Mouse (Mus musculus) kidney, postnatal 0 days (tissue): Measurements from ENCODE around the gene Zfp42. TPM values are rescaled to one million over a fixed set of nuclear protein-coding genes. Genes with fewer than 3 reads are reported as not detected.
A peak's percentile ranks its signal among the peaks of the same experiment; 100 is the strongest.
"Not testable (repeated sequence)": the region's sequence is repeated elsewhere in the genome, so short reads cannot be mapped to it uniquely, and the experiment has no call there.

Experiments
- ATAC-seq: fragments of 200-750 bp; cut with Nextera tagmentation; replicated peaks from 2 replicates; pipeline ENCODE4 v1.8.0; 2017; ENCODE audit warnings: low read depth, moderate number of reproducible peaks, moderate TSS enrichment, moderate library complexity; ENCODE audit not compliant: low FRiP score
- DNase-seq: peaks from one replicate; pipeline ENCODE4 v3.0.0-alpha.2; 2016; ENCODE audit warnings: low spot score
- H3K27ac ChIP-seq: fragments of 300-500 bp; sonication (generic); 2 replicates; pipeline ENCODE4 v1.5.1; 2014; ENCODE audit warnings: mild to moderate bottlenecking
- H3K27me3 ChIP-seq: fragments of 300-500 bp; sonication (generic); 2 replicates; pipeline ENCODE4 v1.6.1; 2014; ENCODE audit warnings: low read length, mixed read lengths; ENCODE audit not compliant: insufficient read depth
- H3K36me3 ChIP-seq: fragments of 300-500 bp; sonication (generic); 2 replicates; pipeline ENCODE4 v1.6.1; 2014; ENCODE audit warnings: low read length, mixed read lengths; ENCODE audit not compliant: insufficient read depth
- H3K4me1 ChIP-seq: fragments of 300-500 bp; sonication (generic); replicated peaks from 2 replicates; pipeline ENCODE4 v1.6.1; 2014; ENCODE audit warnings: antibody characterized with exemption, low read length, mixed read lengths; ENCODE audit not compliant: insufficient read depth
- H3K4me2 ChIP-seq: fragments of 300-500 bp; sonication (generic); 2 replicates; pipeline ENCODE4 v1.6.1; 2014; ENCODE audit warnings: mild to moderate bottlenecking, low read length, moderate library complexity, mixed read lengths
- H3K4me3 ChIP-seq: fragments of 300-500 bp; sonication (generic); replicated peaks from 2 replicates; pipeline ENCODE4 v1.5.1; 2014; ENCODE audit warnings: low read depth, low read length
- H3K9ac ChIP-seq: fragments of 300-500 bp; sonication (generic); 2 replicates; pipeline ENCODE4 v1.6.1; 2014; ENCODE audit warnings: low read depth, low read length
- H3K9me3 ChIP-seq: fragments of 300-500 bp; sonication (generic); replicated peaks from 2 replicates; pipeline ENCODE4 v1.6.1; 2016; ENCODE audit warnings: low read length, inconsistent platforms, mixed read lengths
- CTCF ChIP-seq: IDR thresholded peaks from 2 replicates; pipeline ENCODE4 v1.5.1; 2016; ENCODE audit warnings: antibody characterized with exemption, low read depth, mild to moderate bottlenecking, moderate library complexity
- WGBS: fragments of 180-500 bp; shearing (Covaris S2); extraction: QIAGEN DNeasy Blood & Tissue Kit; methylation state at CpG from one replicate; pipeline ENCODE4 v1.1.7; 2014; 5-methylcytosine and 5-hydroxymethylcytosine counted together
- polyA plus RNA-seq: library from polyadenylated mRNA; unstranded; fragments of >200 nt; fragmentation: Nextera tagmentation; extraction: Ambion mirVana; gene quantifications from 2 replicates; pipeline ENCODE4 v1.2.1, GENCODE M21; 2015

Gene Zfp42
- not detected in 2 replicates for polyA plus RNA-seq

- WGBS: 39% methylated on average over 14 of the region's 14 CpGs
- no peaks in the 10 kb centered on the region for H3K36me3 ChIP-seq
- ATAC-seq (no peak), DNase-seq (no peak)
- H3K4me1 ChIP-seq: no peaks in the 10 kb centered on the region
- no peaks in the 10 kb centered on the region for H3K9me3 ChIP-seq
- no peak within 1 kb of the TSS for H3K9ac ChIP-seq
- H3K4me3 ChIP-seq: no peak within 1 kb of the TSS
- no peak within 1 kb of the TSS for H3K27ac ChIP-seq
- TF ChIP-seq CTCF: no peak
- H3K27me3 ChIP-seq: no peaks in the 10 kb centered on the region
- H3K4me2 ChIP-seq: no peak within 1 kb of the TSS
Measured at GRCm38 (mm10) chr8:43306896-43307295, at the start of gene Zfp42. Zfp42 (minus strand) TSS chr8:43306980.

GRCm38 (mm10) chr8:43356069-43356770, 49.4 kb upstream of the Zfp42 start:
- TF ChIP-seq CTCF: no peak
- Histone ChIP-seq H3K9ac (no peak overlapping the region), H3K4me2 (no peak overlapping the region), H3K4me1 (no peaks in the 10 kb centered on the region), H3K4me3 (no peak overlapping the region), H3K9me3 (no peaks in the 10 kb centered on the region), H3K27me3 (no peaks in the 10 kb centered on the region), H3K36me3 (no peaks in the 10 kb centered on the region), H3K27ac (no peak overlapping the region)
- ATAC-seq (no peak), DNase-seq (no peak)
- 59% methylated on average over 12 of the region's 12 CpGs for WGBS

- not testable (repeated sequence) for H3K27ac ChIP-seq, H3K9me3 ChIP-seq, ATAC-seq, H3K4me2 ChIP-seq, H3K4me1 ChIP-seq, H3K36me3 ChIP-seq, H3K27me3 ChIP-seq, H3K9ac ChIP-seq, H3K4me3 ChIP-seq, DNase-seq
Measured at GRCm38 (mm10) chr8:43352241-43352640, 45.5 kb upstream of the Zfp42 start.

- WGBS: 70% methylated on average over 5 of the region's 5 CpGs
- no peak overlapping the region for H3K4me2 ChIP-seq
- H3K36me3 ChIP-seq: no peaks in the 10 kb centered on the region
- DNase-seq: no peak
- H3K9ac ChIP-seq: no peak overlapping the region
- no peak overlapping the region for H3K4me3 ChIP-seq
- no peak for ATAC-seq
- H3K27ac ChIP-seq: no peak overlapping the region
- no peaks in the 10 kb centered on the region for H3K27me3 ChIP-seq
- no peak for TF ChIP-seq CTCF
- H3K9me3 ChIP-seq: no peaks in the 10 kb centered on the region
- no peaks in the 10 kb centered on the region for H3K4me1 ChIP-seq
Measured at GRCm38 (mm10) chr8:43338555-43338954, 31.8 kb upstream of the Zfp42 start.

- H3K4me2 ChIP-seq: no peak overlapping the region
- H3K9me3 ChIP-seq: no peaks in the 10 kb centered on the region
- H3K9ac ChIP-seq: no peak overlapping the region
- H3K36me3 ChIP-seq: no peaks in the 10 kb centered on the region
- DNase-seq (no peak), ATAC-seq (no peak; the same call in 1 of the 2 replicates)
- peak; percentile 51; the same call in 1 of the 2 replicates for TF ChIP-seq CTCF
- H3K4me1 ChIP-seq: no peaks in the 10 kb centered on the region
- no peak overlapping the region for H3K27ac ChIP-seq
- 64% methylated on average over 4 of the region's 4 CpGs for WGBS
- H3K4me3 ChIP-seq: no peak overlapping the region
- H3K27me3 ChIP-seq: no peaks in the 10 kb centered on the region
Measured at GRCm38 (mm10) chr8:43333465-43333864, 26.7 kb upstream of the Zfp42 start.

GRCm38 (mm10) chr8:43331657-43332056, 24.9 kb upstream of the Zfp42 start:
- Histone ChIP-seq H3K27me3 (no peaks in the 10 kb centered on the region), H3K36me3 (no peaks in the 10 kb centered on the region), H3K4me1 (no peaks in the 10 kb centered on the region), H3K27ac (no peak overlapping the region), H3K4me3 (no peak overlapping the region), H3K9me3 (no peaks in the 10 kb centered on the region), H3K4me2 (no peak overlapping the region), H3K9ac (no peak overlapping the region)
- 94% methylated on average over 7 of the region's 7 CpGs for WGBS
- TF ChIP-seq CTCF: no peak
- ATAC-seq (no peak), DNase-seq (no peak)
